Mouse (Mus musculus): Measurements from ENCODE around the gene Polr3h. TPM values are rescaled to one million over a fixed set of nuclear protein-coding genes. Genes with fewer than 3 reads are reported as not detected.

The Polr3h gene
- total and polyA plus RNA-seq, 3 experiments: 40.5 to 224 (median 59.3) TPM

- Histone ChIP-seq H3K4me3 (replicated peaks in 1 of 3; ENCODE audit: low read depth in 2 of 3, low read length in 2 of 3, poor library complexity in 1 of 3) (no peak overlapping the region), H3K79me2 (replicated peaks; ENCODE audit: control insufficient read depth, extremely low read depth, insufficient read depth, poor library complexity, severe bottlenecking) (no peaks in the 10 kb centered on the region), H3K27me3 (replicated peaks) (no peaks in the 10 kb centered on the region), H3K4me1 (ENCODE audit: control insufficient read depth in 1 of 2, insufficient read depth in 2 of 2) (peaks cover 13 to 21% of the 10 kb centered on the region in 2 experiments), H3K4me2 (ENCODE audit: insufficient read depth, low read depth, poor library complexity, severe bottlenecking) (no peak overlapping the region), H3K9me3 (replicated peaks; ENCODE audit: low read length) (no peaks in the 10 kb centered on the region), H3K27ac (ENCODE audit: insufficient read depth, low read depth) (no peak overlapping the region), H3K36me3 (replicated peaks in 1 of 2; ENCODE audit: control insufficient read depth in 1 of 2, insufficient read depth in 1 of 2, low read length in 1 of 2) (peaks cover 60 to 83% of the 10 kb centered on the region in 2 experiments), H3K9ac (ENCODE audit: insufficient read depth, low read depth) (no peak overlapping the region)
- no peak for DNase-seq (ENCODE audit: extremely low read depth)
- in situ Hi-C loops (cut with MboI; ENCODE audit: low pct_ligation_motif_present, low pct_unique_long_range_greater_than_20kb, low sequenced_read_pairs): loop anchor here (5.0 kb wide), 1 partner anchor 45 kb away; no protein-coding TSS in a partner anchor
- TF ChIP-seq ETS1 (conservative IDR thresholded peaks at IDR 0.05; ENCODE audit: low read depth, low read length) (no peak), KAT2A (IDR thresholded peaks at IDR 0.05; ENCODE audit: insufficient replicate concordance, low read length) (no peak), NRF1 (IDR thresholded peaks at IDR 0.05; ENCODE audit: low read depth, low read length) (no peak), RCOR1 (conservative IDR thresholded peaks at IDR 0.05; ENCODE audit: low read depth, low read length) (no peak), MAFK (IDR thresholded peaks at IDR 0.05; ENCODE audit: insufficient replicate concordance, low read length) (no peak), USF1 (IDR thresholded peaks at IDR 0.05; ENCODE audit: low read depth, low read length) (no peak), ELF1 (IDR thresholded peaks at IDR 0.05; ENCODE audit: low read depth, low read length) (no peak), UBTF (IDR thresholded peaks at IDR 0.05; ENCODE audit: low read depth, low read length) (no peak), POLR2A (IDR thresholded peaks at IDR 0.05; ENCODE audit: low read depth, low read length) (no peak), NELFE (IDR thresholded peaks at IDR 0.05; ENCODE audit: low read depth, low read length) (no peak), JUN (IDR thresholded peaks at IDR 0.05; ENCODE audit: insufficient read depth, low read depth, low read length) (no peak), MEF2A (IDR thresholded peaks at IDR 0.05; ENCODE audit: borderline replicate concordance, low read depth, low read length) (no peak), SMC3 (IDR thresholded peaks at IDR 0.05; ENCODE audit: low read depth, low read length) (no peak), HCFC1 (IDR thresholded peaks at IDR 0.05; ENCODE audit: low read depth, low read length) (no peak), ZKSCAN1 (IDR thresholded peaks at IDR 0.05; ENCODE audit: borderline replicate concordance, low read depth, low read length) (no peak), CTCF (conservative IDR thresholded peaks at IDR 0.05 in 1 of 2, IDR thresholded peaks at IDR 0.05 in 1 of 2; ENCODE audit: low read depth in 2 of 2, low read length in 2 of 2) (no peak), IRF4 (IDR thresholded peaks at IDR 0.05; ENCODE audit: low read depth, low read length) (no peak), POLR2AphosphoS2 (IDR thresholded peaks at IDR 0.05; ENCODE audit: low read depth, low read length) (no peak), JUND (conservative IDR thresholded peaks at IDR 0.05; ENCODE audit: low read depth, low read length) (no peak), MAZ (IDR thresholded peaks at IDR 0.05; ENCODE audit: low read depth, low read length) (no peak)
- dilution Hi-C loops (cut with MboI; ENCODE audit: extremely low pct_ligation_motif_present, extremely low pct_unique_long_range_greater_than_20kb, low sequenced_read_pairs): no loop called here
These were observed 26.3 kb upstream of the Polr3h start for GRCm38 (mm10) chr15:81952310-81952709.

- no peak overlapping the region for H3K4me3 ChIP-seq (replicated peaks in 1 of 3; ENCODE audit: low read depth in 2 of 3, low read length in 2 of 3, poor library complexity in 1 of 3)
- H3K9me3 ChIP-seq (replicated peaks; ENCODE audit: low read length): peaks cover 5% of the 10 kb centered on the region
- dilution Hi-C loops (cut with MboI; ENCODE audit: extremely low pct_ligation_motif_present, extremely low pct_unique_long_range_greater_than_20kb, low sequenced_read_pairs): no loop called here
- no peak overlapping the region for H3K27ac ChIP-seq (ENCODE audit: insufficient read depth, low read depth)
- no peak for DNase-seq (ENCODE audit: extremely low read depth)
- H3K4me2 ChIP-seq (ENCODE audit: insufficient read depth, low read depth, poor library complexity, severe bottlenecking): no peak overlapping the region
- H3K4me1 ChIP-seq (ENCODE audit: control insufficient read depth in 1 of 2, insufficient read depth in 2 of 2): peaks cover 13 to 21% of the 10 kb centered on the region in 2 experiments
- H3K79me2 ChIP-seq (replicated peaks; ENCODE audit: control insufficient read depth, extremely low read depth, insufficient read depth, poor library complexity, severe bottlenecking): no peaks in the 10 kb centered on the region
- TF ChIP-seq ELF1 (IDR thresholded peaks at IDR 0.05; ENCODE audit: low read depth, low read length) (no peak), CTCF (conservative IDR thresholded peaks at IDR 0.05 in 1 of 2, IDR thresholded peaks at IDR 0.05 in 1 of 2; ENCODE audit: low read depth in 2 of 2, low read length in 2 of 2) (peak in 1 of 2 experiments; percentile 9; a peak in 1 of 4 replicates)
- peaks cover 54 to 72% of the 10 kb centered on the region in 2 experiments for H3K36me3 ChIP-seq (replicated peaks in 1 of 2; ENCODE audit: control insufficient read depth in 1 of 2, insufficient read depth in 1 of 2, low read length in 1 of 2)
- H3K27me3 ChIP-seq (replicated peaks): no peaks in the 10 kb centered on the region
- in situ Hi-C loops (cut with MboI; ENCODE audit: low pct_ligation_motif_present, low pct_unique_long_range_greater_than_20kb, low sequenced_read_pairs): loop anchor here (5.0 kb wide), 1 partner anchor 46 kb away; no protein-coding TSS in a partner anchor
- H3K9ac ChIP-seq (ENCODE audit: insufficient read depth, low read depth): no peak overlapping the region
These were observed 25.1 kb upstream of the Polr3h start for GRCm38 (mm10) chr15:81951159-81951558.

Measured in CH12.LX (cell line).